Mouse (Mus musculus) layer of hippocampus, postnatal 36 days (tissue): Measurements from ENCODE around the gene Pard6a. TPM values are rescaled to one million over a fixed set of nuclear protein-coding genes. Genes with fewer than 3 reads are reported as not detected.

ENCODE experiments used
- DNase-seq, 2 experiments: peaks; one replicate each; pipeline ENCODE4 v3.0.0; 2022
- total RNA-seq, 2 experiments: library from RNA; stranded (reverse); gene quantifications; 2 replicates each; pipeline ENCODE4 v1.2.3; 2021

Pard6a gene
- total RNA-seq, result 10 to 100 TPM; 29.1 to 36.3 TPM

DNA sequence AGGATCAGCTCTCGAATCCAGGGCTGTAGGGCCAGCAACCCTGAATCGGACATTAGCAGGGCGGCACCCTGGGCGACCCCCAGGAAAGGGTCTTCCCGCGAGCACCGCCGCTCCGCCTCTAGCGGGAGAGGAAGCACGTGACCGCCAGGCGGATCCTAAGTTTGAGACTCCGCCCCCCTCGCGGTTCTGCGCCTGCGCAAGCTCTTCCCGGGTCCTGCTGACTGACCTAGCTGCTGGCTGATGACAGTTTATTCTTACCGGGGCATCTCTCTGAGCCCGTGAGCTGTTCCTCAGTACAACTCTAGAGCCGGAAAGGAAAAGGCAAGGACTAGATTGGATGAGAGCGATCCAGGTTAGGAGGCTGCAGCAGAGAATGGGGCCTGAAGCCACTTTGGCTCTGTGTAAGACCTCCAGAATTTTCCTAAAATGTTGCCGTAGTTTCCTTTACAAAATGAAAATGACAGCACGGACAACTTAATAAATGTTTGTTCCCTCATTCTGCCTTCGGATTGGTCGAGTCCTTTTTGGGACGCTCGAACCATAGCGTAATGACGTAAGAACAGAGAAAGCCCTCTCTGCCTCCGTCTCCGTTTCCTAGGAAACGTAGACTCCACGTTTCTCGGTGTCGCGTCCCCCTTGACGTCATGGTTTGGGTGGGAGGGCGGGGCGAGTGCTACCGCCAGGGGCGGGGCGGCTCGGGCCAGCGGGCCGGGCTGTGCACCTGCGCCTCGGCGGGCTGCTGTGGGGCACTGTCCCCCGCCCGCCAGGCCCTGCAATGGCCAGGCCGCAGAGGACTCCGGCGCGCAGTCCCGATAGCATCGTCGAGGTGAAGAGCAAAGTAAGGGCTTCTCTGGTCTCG, at the start of gene Pard6a, which contains the start of gene Acd:
Gene Pard6a, plus strand, starts transcription at position 183 of the 859 bp plus-strand sequence.
Gene Acd, minus strand, starts transcription at position 137 of the 859 bp plus-strand sequence.
- DNase-seq, result peak; percentile 93 to 95

DNA sequence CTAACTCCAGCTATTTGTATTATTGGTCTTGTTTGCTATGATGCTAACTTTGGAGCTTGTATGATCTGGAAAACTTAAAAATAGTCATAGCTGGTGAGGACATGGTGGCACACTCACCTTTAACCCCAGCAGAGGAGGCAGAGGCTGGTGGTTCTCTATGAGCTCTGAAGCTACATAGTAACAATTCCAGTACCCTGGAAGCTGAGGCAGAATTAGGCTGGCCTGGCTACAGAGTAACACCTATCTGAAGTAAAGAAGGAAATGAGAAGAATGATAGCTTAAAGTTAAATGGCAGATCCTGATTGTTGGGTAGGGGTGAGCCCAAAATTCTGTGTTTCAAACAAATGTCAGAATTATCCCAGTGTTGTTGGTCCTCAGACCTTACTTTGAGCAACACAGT, 43.3 kb upstream of the Pard6a start:
- no peak for DNase-seq

- no peak for DNase-seq
Measured at GRCm38 (mm10) chr8:105661167-105661566, 39.8 kb upstream of the Pard6a start.

GRCm38 (mm10) chr8:105677891-105678290, 23.1 kb upstream of the Pard6a start:
- no peak for DNase-seq

GRCm38 (mm10) chr8:105685325-105685724, 15.6 kb upstream of the Pard6a start:
- no peak for DNase-seq

- DNase-seq, result no peak
Measured at GRCm38 (mm10) chr8:105685796-105686308, 15.1 kb upstream of the Pard6a start, which contains the start of gene Carmil2. Gene Carmil2, plus strand, starts transcription at chr8:105686274.

GRCm38 (mm10) chr8:105686551-105686950, 14.4 kb upstream of the Pard6a start:
- DNase-seq, result no peak

DNA sequence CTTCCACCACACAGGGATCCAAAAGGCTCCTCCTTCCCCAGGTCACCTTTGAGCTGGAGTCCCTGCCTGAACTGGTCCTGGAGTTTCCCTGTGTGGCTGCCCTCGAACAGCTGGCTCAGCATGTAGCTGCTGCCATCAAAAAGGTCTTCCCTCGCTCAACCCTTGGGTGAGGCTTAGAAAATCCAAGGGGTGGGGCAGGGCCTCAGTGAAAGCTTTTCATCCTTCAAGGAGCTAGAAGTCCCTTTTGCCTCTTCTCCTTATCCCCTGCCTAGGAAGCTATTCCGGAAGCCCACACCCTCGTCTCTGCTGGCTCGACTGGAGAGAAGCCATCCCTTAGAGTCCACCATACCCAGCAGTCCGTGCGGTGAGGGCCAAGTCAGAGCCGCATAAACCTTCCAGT, 13.4 kb upstream of the Pard6a start:
- DNase-seq, result no peak

- no peak for DNase-seq
Measured at GRCm38 (mm10) chr8:105688242-105688752, 12.7 kb upstream of the Pard6a start.

DNA sequence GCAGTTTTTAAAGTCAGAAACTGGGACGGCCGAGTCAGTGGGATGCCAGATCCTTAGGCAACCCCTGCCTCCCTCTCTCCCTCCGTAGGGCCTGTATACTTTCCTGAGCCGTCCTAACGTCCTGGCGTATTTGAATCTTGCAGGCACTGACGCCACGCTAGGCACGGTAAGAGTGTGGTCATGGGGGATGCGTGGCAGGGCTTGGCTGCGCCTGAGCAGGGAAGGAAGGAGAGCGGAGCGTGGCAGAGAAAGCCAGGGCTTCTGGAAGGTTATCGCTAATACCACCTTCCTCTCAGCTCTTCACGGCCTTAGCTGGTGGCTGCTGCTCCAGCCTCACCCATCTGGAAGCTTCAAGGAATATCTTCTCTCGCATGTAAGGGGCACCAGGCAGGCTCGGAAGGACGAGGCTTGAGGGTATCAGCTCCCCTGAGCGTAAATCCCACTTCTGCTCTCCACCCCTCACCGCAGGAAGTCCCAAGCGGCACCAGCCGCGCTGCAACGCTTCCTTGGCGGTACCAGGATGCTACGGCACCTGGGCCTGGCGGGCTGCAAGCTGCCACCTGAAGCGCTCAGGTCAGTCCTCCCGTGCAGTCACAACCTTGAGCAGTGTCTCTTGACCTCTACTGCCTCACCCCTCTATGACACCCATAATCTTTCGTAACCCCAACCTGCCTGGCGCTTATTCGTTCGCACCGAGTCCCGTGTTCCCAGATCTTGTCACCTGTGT, 11.5 kb upstream of the Pard6a start:
- DNase-seq, result no peak

GRCm38 (mm10) chr8:105689983-105690360, 11.0 kb upstream of the Pard6a start:
- no peak for DNase-seq

DNA sequence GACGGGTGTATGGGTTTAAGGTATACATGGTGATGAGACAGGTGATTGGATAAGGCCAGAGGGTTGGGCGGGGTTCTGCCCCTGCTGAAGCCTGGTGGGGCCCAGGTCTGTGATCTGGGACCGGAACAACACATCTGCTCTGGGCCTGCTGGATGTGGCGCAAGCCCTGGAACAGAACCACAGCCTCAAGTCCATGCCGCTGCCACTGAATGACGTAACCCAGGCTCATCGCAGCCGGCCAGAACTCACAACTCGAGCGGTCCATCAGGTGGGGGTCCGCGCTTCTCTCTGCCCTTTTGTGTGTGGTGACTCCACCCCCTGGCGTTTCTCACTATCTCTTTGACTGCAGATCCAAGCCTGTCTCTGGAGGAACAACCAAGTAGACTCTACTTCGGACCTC, 10.0 kb upstream of the Pard6a start:
- DNase-seq, result no peak

- DNase-seq, result no peak
Measured at GRCm38 (mm10) chr8:105692449-105693182, 8.3 kb upstream of the Pard6a start.

DNA sequence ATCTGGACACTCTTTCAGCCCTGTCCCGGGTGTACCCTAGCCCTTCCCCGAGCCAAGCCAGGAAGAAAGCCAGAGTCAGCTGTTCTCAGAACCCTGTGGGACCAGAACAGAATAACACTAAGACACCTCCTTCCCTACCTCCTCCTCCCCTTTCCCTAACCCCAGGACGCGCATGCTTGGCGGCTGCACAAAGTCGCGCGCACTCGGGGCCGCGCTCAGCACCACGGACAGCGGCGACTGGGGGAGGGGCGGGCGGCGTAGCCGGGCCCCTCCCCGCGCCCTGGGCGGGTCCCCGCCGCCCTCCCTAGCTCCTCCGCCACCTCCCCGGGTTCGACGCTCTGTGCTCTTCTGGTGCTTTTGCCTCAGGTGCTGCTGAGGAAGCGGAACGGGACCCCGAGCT, 7.3 kb upstream of the Pard6a start:
- DNase-seq, result peak; percentile 79 to 81

DNA sequence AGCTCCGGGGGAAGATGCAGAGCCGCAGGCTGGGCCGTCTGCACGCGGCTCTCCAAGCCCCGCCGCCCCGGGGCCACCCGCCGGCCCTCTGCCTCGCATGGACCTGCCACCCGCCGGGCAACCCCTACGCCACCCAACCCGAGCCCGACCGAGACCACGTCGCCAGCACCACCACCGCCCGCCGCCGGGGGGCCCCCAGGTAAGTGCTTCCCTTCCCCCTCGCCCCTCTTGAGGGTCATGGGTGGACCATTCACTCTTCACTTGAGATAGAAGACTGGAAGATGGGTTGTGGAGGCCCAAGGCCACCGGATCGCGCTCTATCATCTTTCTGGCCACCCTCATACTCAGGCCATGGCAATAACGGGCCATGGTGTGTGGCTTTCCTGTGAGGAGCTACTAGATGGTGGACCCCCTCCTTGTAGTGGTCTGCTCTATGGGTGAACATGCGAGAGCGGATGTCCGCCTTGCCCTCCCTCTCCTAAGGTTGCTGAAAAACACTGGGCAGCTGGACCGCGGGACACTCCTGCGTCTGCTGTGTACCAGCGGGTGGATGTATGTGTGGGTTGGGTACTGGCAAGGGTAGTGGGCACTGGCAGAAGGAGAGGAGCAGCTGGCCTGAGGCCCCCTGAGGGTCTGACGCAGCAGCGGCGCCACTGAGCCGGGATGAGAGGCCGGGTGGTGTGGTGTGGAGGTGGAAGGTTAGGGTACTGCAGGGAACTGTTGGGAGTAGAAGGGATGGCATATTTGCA, 6.7 kb upstream of the Pard6a start:
- DNase-seq, result peak; percentile 45 to 48

DNA sequence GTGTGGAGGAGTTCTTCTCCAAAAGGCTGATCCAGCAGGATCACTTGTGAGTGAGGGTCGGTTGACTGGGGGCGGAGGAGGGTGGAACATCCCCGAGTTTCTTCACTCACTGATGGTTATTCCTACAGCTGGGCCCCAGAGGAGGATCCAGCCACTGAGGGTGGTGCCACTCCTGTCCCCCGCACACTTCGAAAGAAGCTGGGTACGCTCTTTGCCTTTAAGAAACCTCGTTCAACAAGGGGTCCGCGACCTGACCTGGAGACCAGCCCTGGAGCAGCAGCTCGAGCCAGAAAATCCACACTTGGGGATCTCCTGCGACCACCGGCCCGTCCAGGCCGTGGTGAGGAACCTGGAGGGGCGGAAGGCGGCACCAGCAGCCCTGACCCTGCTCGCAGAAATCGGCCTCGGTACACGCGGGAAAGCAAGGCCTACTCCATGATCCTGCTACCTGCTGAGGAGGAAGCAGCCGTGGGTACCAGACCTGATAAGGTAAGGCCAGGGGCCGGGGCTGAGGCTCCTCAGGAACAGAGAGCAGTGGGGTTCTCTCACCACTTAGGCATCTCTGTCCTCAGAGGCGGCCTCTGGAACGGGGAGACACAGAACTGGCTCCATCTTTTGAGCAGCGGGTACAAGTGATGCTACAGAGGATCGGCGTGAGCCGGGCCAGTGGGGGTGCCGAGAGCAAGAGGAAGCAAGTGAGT, 5.7 kb upstream of the Pard6a start:
- DNase-seq, result no peak

GRCm38 (mm10) chr8:105697196-105697780, 3.7 kb upstream of the Pard6a start:
- no peak for DNase-seq

DNA sequence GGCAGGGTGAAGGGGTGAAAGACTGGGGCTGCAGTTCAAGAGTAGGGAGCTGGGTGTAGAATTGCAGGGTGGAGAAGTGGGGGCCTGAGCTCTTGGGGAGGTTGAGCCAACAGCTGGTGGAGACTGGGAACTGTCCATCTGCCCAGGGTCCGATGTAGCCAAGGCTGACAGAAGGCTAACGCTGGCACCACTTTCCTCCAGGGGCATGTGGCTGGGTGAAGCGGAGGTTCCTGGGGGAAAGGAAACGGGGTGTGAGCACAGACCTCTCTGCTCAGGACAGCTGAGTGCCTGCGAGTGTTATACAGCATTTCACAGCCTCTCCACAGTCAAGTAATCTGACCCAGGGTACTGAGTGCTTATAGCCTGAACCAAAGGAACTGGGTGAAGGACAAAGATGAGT, 2.2 kb upstream of the Pard6a start:
- DNase-seq, result no peak

DNA sequence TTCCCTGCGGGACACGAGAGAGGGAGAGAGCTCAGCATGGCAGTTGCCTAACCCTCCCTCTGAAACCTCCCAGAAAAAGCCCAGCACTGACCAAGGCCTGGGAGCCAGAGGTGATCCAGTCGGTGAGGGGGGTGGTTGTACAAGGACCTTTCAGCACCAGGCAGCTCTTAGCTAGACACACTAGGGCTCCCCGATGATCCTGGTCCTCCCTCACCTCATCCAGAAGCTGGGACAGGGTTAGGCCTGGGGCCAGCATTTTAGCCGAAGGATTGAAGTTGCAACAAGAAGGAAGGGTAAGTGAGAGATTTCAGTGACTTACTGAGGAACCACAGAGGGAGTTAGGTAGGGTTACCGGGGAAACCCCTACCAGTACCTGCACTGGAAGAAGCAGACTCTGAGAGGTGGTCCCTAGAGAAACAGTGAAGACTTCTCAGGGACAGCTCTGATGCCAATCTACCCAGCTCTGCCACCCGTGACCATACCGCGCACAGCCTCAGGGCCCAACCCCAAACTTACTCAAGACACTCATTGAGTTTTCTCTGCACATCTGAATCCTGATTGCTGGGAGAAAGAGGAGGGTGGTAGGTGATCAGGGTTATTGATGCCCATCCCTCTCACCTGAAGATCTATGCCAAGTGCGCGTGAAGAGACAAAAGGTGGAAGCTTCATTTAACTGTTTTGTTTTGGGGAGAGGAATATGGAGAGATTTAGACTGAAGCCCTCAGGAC, 1.3 kb upstream of the Pard6a start:
- no peak for DNase-seq

DNA sequence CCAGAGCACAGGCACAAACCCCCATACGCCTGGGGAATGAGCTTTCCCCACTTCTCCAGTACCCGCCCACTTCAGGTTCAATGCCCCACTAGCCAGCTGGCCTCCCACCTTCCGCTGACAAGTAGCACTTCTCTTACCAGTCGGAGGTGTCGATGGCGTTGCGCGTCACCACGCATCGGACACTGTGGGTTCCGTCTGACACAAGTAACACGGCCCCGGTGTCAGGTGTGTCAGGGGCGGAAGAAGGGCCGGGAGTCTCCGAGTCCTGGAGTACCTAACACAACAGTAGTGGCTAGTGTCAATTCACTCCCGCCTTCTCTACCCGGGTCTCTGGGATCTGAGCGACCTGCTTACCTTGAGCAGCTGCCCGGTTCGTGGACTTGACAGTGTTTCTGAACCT, 382 bp upstream of the Pard6a start:
- DNase-seq, result no peak
